Mouse (Mus musculus): Measurements from ENCODE around the gene Kcna6. TPM values are rescaled to one million over a fixed set of nuclear protein-coding genes. Genes with fewer than 3 reads are reported as not detected.

Gene Kcna6
- 0.15 TPM for polyA plus RNA-seq (2017; shearing (Covaris generic))

DNA sequence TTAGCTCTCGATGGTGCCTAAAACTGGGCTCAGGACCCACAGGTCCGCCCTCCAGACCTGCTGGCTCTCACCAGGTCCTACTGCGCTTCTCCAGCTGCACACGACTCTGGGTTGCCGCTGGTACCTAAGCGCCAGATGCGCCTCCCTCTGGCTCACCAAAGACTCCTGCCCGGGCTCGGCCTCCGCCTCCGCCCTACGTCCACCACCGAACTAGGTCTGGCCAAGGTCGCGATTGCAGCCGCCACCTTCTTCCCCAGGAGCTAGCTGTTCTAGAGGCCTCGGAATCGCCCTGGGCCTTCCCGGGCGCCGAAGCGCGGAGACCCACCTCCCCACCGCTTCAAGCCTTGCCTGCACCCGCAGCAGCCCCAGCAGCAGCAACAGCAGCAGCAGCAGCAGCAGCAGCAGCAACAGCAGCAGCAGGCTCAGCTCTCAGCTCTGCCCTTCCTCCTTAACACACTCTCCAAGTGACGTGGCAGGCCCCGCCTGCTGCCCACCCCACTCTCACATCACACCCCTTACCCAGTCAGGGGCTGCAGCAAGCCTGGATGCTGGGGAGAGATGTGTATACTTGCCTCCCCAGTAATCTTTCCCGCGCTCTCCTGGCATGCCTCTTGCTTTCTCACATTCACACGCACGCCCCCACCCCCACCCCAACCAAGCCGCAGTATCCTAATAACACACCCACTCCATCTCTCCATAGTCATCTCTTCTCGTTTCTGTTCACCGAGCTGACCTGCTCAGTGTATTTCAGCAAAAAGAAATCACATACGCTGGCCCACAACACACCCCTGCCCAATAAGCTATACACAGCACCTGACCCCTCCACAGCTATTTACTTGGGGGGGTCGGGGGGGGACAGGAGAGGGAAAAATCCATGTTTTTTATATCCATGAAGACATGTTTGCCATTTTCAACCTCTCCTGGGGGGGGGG is at the start of gene Kcna6:
TSS of gene Kcna6 (minus strand) at position 464 of the 932 bp plus-strand sequence.

Other genes starting within 250 kb of the Kcna6 start
- gene Kcna5, start 205.3 kb downstream of the Kcna6 start, polyA plus RNA-seq (2017; shearing (Covaris generic)): not detected
- gene Kcna1, start 94.3 kb downstream of the Kcna6 start, polyA plus RNA-seq (2017; shearing (Covaris generic)): not detected
- 169 TPM for gene Ndufa9, start 108.5 kb upstream of the Kcna6 start, polyA plus RNA-seq (2017; shearing (Covaris generic))
- gene Akap3, start 112.4 kb upstream of the Kcna6 start, polyA plus RNA-seq (2017; shearing (Covaris generic)): not detected
- 0.45 TPM for gene Dyrk4, start 181.2 kb upstream of the Kcna6 start, polyA plus RNA-seq (2017; shearing (Covaris generic))
- gene Rad51ap1, start 198.9 kb upstream of the Kcna6 start, polyA plus RNA-seq (2017; shearing (Covaris generic)): 6.6 TPM
- gene D6Wsu163e, start 199.3 kb upstream of the Kcna6 start, polyA plus RNA-seq (2017; shearing (Covaris generic)): 16.4 TPM

Measured in inflammation-experienced regulatory T-cells, adult 16 weeks (primary cell).